Mouse (Mus musculus) thymus, adult 2 months (tissue): ENCODE measurements around the gene Heatr5a.

Source experiments
- CTCF ChIP-seq: fragments of 200-500 bp; IDR thresholded peaks from 2 replicates; pipeline ENCODE4 v1.5.1; 2012; ENCODE audit warnings: mild to moderate bottlenecking, control low read depth, low read length, moderate library complexity, borderline replicate concordance; ENCODE audit not compliant: control insufficient read depth, poor library complexity, insufficient read depth; ENCODE audit errors: extremely low read depth
- POLR2A ChIP-seq: fragments of 200-500 bp; IDR thresholded peaks from 2 replicates; pipeline ENCODE4 v1.6.1; 2012; ENCODE audit warnings: mild to moderate bottlenecking, low read length, control low read depth, moderate library complexity; ENCODE audit not compliant: control insufficient read depth, poor library complexity, insufficient read depth; ENCODE audit errors: extremely low read depth

DNA sequence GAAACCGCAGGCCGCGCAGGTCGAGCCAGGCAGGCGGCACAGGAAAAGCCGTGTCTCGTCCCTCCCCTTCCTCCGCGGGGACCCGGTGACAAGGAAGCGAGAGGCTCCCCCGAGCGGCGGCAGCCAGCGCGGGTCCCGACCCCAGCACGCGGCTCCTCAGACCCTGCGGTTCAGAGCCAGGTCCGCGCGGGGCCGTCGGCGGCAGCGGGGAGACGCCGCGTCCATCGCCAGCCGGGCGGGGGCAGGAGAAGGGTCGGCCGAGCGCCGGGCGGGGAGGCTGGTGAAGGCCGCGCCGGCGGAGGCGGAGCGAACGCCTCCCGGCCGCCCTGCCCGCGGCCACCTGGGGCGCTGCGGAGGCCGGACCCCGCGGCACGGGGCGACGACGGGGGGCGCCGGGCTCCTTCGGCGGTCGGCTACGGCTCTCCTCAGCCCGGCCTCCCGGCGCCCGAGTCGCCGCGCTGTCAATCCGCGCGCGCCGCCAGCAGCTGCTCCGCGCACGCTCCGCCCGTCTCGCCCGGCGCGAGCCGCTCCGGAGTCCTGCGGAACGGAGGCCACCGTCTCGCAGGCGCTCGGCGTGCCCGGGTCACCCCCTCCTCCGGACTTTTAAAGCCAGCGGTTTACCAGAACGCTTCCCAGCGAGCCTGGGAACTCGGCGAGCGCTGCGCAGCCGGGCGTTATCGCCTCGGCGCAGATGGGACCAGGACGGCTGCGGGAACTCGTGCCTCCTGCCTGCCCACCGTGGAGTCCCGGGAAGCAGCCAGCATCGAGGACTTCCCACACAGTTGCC is 141.6 kb downstream of the Heatr5a start, which contains the start of gene Hectd1:
- TF ChIP-seq CTCF: peak; percentile 64; the same call in 1 of the 2 replicates
- peak; percentile 68; the same call in 1 of the 2 replicates for TF ChIP-seq POLR2A
